8 mouse cellular contexts compared by ENCODE assay signal in genomic region chr10:80165392-80166128, GRCm38 (mm10). TPM values are rescaled to one million over a fixed set of nuclear protein-coding genes. Genes with fewer than 3 reads are reported as not detected.
DNase-seq lines count a peak whose midpoint lies in the region; ATAC-seq lines count a peak whose summit lies in the region.

Gene Cirbp (plus strand): TSS chr10:80165985.

- H3K27me3 ChIP-seq in hindbrain, embryonic 11.5 days (ENCODE audit: control insufficient read depth, insufficient read depth, low read length), result 0 out of 2 replicates have a peak, but pooled peaks cover 2% of the 10 kb centered on the region

- peaks cover 8% of the 10 kb centered on the region for H3K36me3 ChIP-seq in hindbrain, embryonic 11.5 days (ENCODE audit: control insufficient read depth, insufficient read depth, low read length)

- peak within 1 kb of the TSS; percentile 70 for H3K4me2 ChIP-seq in hindbrain, embryonic 11.5 days (replicated peaks; ENCODE audit: low read depth, low read length)

- WGBS in hindbrain, embryonic 11.5 days, result 17% methylated on average over 20 of the region's 20 CpGs

- ATAC-seq in hindbrain, embryonic 11.5 days (ENCODE audit: low FRiP score), result 0 out of 2 replicates have a peak, but pooled peaks have one; percentile 7
- ATAC-seq in megakaryocyte-erythroid progenitor cell, adult 5-6 weeks (replicated peaks; ENCODE audit: low FRiP score, low TSS enrichment, poor library complexity, severe bottlenecking), result no peak

- H3K4me3 ChIP-seq in hindbrain, embryonic 11.5 days (ENCODE audit: low read depth, low read length), result peak within 1 kb of the TSS; percentile 34

- H3K4me1 ChIP-seq in hindbrain, embryonic 11.5 days (replicated peaks; ENCODE audit: control insufficient read depth, insufficient read depth, low read length), result peaks cover 23% of the 10 kb centered on the region

- no peaks in the 10 kb centered on the region for H3K9me3 ChIP-seq in hindbrain, embryonic 11.5 days (ENCODE audit: control insufficient read depth, low read length)

- peak; percentile 67 to 75 for DNase-seq in left cerebral cortex, adult 18-20 months (ENCODE audit: low spot score in 2 of 2)
- DNase-seq in left cerebral cortex, adult 11 months (ENCODE audit: low spot score), result no peak
- peak; percentile 70 for DNase-seq in brain, adult 2 months (ENCODE audit: low read depth, low spot score)
- DNase-seq in frontal cortex, adult 2 months (ENCODE audit: extremely low spot score in 1 of 2, low spot score in 1 of 2), result peak in 1 of 2 experiments; percentile 83
- DNase-seq in hindbrain, embryonic 11.5 days (ENCODE audit: low spot score), result peak; percentile 65
- DNase-seq in layer of hippocampus, postnatal 25 days (ENCODE audit: extremely low spot score in 1 of 2, low spot score in 1 of 2), result no peak
- peak; percentile 9 to 48 for DNase-seq in thymus, postnatal 36 days

- H3K27ac ChIP-seq in hindbrain, embryonic 11.5 days (ENCODE audit: low read depth, low read length), result peak within 1 kb of the TSS; percentile 82

- peak within 1 kb of the TSS; percentile 49 for H3K9ac ChIP-seq in hindbrain, embryonic 11.5 days (ENCODE audit: low read depth, low read length)

RNA-seq across cellular contexts. Expression of gene Cirbp, which starts in this region (rescaled TPM):
- total RNA-seq in left cerebral cortex, adult 18-20 months (2021), result 10 to 100 TPM; 89.7 to 94.6 TPM
- polyA plus RNA-seq in frontal cortex, adult 2 months (2012; rRNA removed), result 212 and 226 TPM in 2 replicates
- 83.4 and 90.4 TPM in 2 replicates for polyA plus RNA-seq in hindbrain, embryonic 11.5 days (2014; fragmentation: Nextera tagmentation; extraction: Ambion mirVana)
- 10 to 100 TPM; 69.5 to 97.5 TPM for total RNA-seq in layer of hippocampus, postnatal 25 days (2021)
- total RNA-seq in megakaryocyte-erythroid progenitor cell, adult 5-6 weeks (2014; fragmentation: Nextera tagmentation), result 31.5 and 44.0 TPM in 2 replicates
- total RNA-seq in megakaryocyte-erythroid progenitor cell, adult 5-6 weeks (2017), result 30.8 and 73.1 TPM in 2 replicates

Comparison
In these comparisons a context has a peak if more than half of its experiments do, and no peak if none do; other contexts are left out.
1. DNase-seq: peak in left cerebral cortex, adult 18-20 months (2 of 2), brain, adult 2 months (single experiment), hindbrain, embryonic 11.5 days (single experiment) and thymus, postnatal 36 days (2 of 2); none in left cerebral cortex, adult 11 months (single experiment) and layer of hippocampus, postnatal 25 days (0 of 2).